Mouse (Mus musculus): ENCODE results near the gene Ldb2.
A peak's percentile ranks its signal among the peaks of the same experiment; 100 is the strongest.

Ldb2 gene

GRCm38 (mm10) chr5:44799053-44799860 is at the start of gene Ldb2:
Ldb2 (minus strand) TSS chr5:44799680.
- DNase-seq, result peak; percentile 53 to 54

GRCm38 (mm10) chr5:44831287-44831686 is 31.8 kb upstream of the Ldb2 start:
- peak; percentile 10 to 40 for DNase-seq

GRCm38 (mm10) chr5:44815506-44815905 is 16.0 kb upstream of the Ldb2 start:
- DNase-seq, result peak; percentile 27 to 50

GRCm38 (mm10) chr5:44805960-44806359 is 6.5 kb upstream of the Ldb2 start:
- DNase-seq, result no peak

- DNase-seq, result no peak
Measured at GRCm38 (mm10) chr5:44801100-44801499, 1.6 kb upstream of the Ldb2 start.

- DNase-seq, result no peak
Measured at GRCm38 (mm10) chr5:44799861-44800260, 381 bp upstream of the Ldb2 start.

- no peak for DNase-seq
Measured at GRCm38 (mm10) chr5:44798493-44798892, 987 bp downstream of the Ldb2 start.

GRCm38 (mm10) chr5:44798056-44798455 is 1.4 kb downstream of the Ldb2 start:
- no peak for DNase-seq

GRCm38 (mm10) chr5:44784591-44784990 is 14.9 kb downstream of the Ldb2 start:
- no peak for DNase-seq

- DNase-seq, result no peak
Measured at GRCm38 (mm10) chr5:44779340-44779739, 20.1 kb downstream of the Ldb2 start.

- no peak for DNase-seq
Measured at GRCm38 (mm10) chr5:44768472-44768871, 31.0 kb downstream of the Ldb2 start.

GRCm38 (mm10) chr5:44764911-44765310 is 34.6 kb downstream of the Ldb2 start:
- DNase-seq, result no peak

GRCm38 (mm10) chr5:44759178-44759577 is 40.3 kb downstream of the Ldb2 start:
- DNase-seq, result no peak

GRCm38 (mm10) chr5:44754156-44754910 is 45.1 kb downstream of the Ldb2 start:
- DNase-seq, result no peak

- DNase-seq, result no peak
Measured at GRCm38 (mm10) chr5:44745706-44746105, 53.8 kb downstream of the Ldb2 start.

- no peak for DNase-seq
Measured at GRCm38 (mm10) chr5:44736366-44736765, 63.1 kb downstream of the Ldb2 start.

- DNase-seq, result no peak
Measured at GRCm38 (mm10) chr5:44734131-44734723, 65.3 kb downstream of the Ldb2 start.

- no peak for DNase-seq
Measured at GRCm38 (mm10) chr5:44729646-44730310, 69.7 kb downstream of the Ldb2 start.

GRCm38 (mm10) chr5:44727995-44728394 is 71.5 kb downstream of the Ldb2 start:
- DNase-seq, result no peak

GRCm38 (mm10) chr5:44726546-44727476 is 72.7 kb downstream of the Ldb2 start:
- no peak for DNase-seq

- DNase-seq, result no peak
Measured at GRCm38 (mm10) chr5:44725501-44725900, 74.0 kb downstream of the Ldb2 start.

GRCm38 (mm10) chr5:44719872-44720271 is 79.6 kb downstream of the Ldb2 start:
- DNase-seq, result no peak
